Mouse (Mus musculus) liver, adult 2 months (tissue): ENCODE measurements at regions not wholly inside any gene's neighbourhood (a gene's known extent, or its start where the extent isn't known, plus 50 kb on each side); places are given as distances from the start of the nearest gene placed in this dataset.

Experiments used
- DNase-seq: peaks from one replicate; pipeline ENCODE4 v3.0.0-alpha.2; 2011; ENCODE audit warnings: low read depth, low spot score; ENCODE audit errors: extremely low read depth
- H3K27ac ChIP-seq: fragments of 200-500 bp; replicated peaks from 2 replicates; pipeline ENCODE4 v1.5.1; 2012; ENCODE audit warnings: low read depth, mild to moderate bottlenecking, control low read depth, inconsistent platforms, low read length; ENCODE audit not compliant: insufficient read depth
- H3K27me3 ChIP-seq: fragments of 200-500 bp; 2 replicates; pipeline ENCODE4 v1.6.1; 2012; ENCODE audit warnings: mild to moderate bottlenecking, moderate library complexity, low read length, inconsistent platforms; ENCODE audit not compliant: control insufficient read depth, insufficient read depth
- H3K36me3 ChIP-seq: fragments of 200-500 bp; 2 replicates; pipeline ENCODE4 v1.6.1; 2012; ENCODE audit warnings: low read length, inconsistent platforms; ENCODE audit not compliant: control insufficient read depth, insufficient read depth
- H3K4me1 ChIP-seq: fragments of 200-500 bp; 2 replicates; pipeline ENCODE4 v1.6.1; 2011; ENCODE audit warnings: low read length; ENCODE audit not compliant: control insufficient read depth, insufficient read depth
- H3K4me3 ChIP-seq: fragments of 200-500 bp; 2 replicates; pipeline ENCODE4 v1.5.1; 2011; ENCODE audit warnings: low read depth, mild to moderate bottlenecking, control low read depth, low read length, moderate library complexity; ENCODE audit not compliant: insufficient read depth
- H3K79me2 ChIP-seq: fragments of 200-500 bp; 2 replicates; pipeline ENCODE4 v1.6.1; 2012; ENCODE audit warnings: inconsistent platforms, mild to moderate bottlenecking, low read length, moderate library complexity; ENCODE audit not compliant: control insufficient read depth, insufficient read depth
- H3K9ac ChIP-seq: fragments of 200-500 bp; 2 replicates; pipeline ENCODE4 v1.6.1; 2012; ENCODE audit warnings: low read depth, mild to moderate bottlenecking, control low read depth, inconsistent platforms, low read length
- CTCF ChIP-seq: fragments of 200-500 bp; IDR thresholded peaks from 2 replicates; pipeline ENCODE4 v1.5.1; 2011; ENCODE audit warnings: low read depth, low read length, control low read depth
- POLR2A ChIP-seq: fragments of 200-500 bp; IDR thresholded peaks from 2 replicates; pipeline ENCODE4 v1.6.1; 2011; ENCODE audit warnings: low read length, control low read depth; ENCODE audit not compliant: insufficient read depth; ENCODE audit errors: extremely low read depth
- WGBS: fragments of 180-500 bp; shearing (Covaris S2); methylation state at CpG from one replicate; pipeline ENCODE4 v1.1.7; 2018; 5-methylcytosine and 5-hydroxymethylcytosine counted together

GRCm38 (mm10) chr2:74981856-74982255 lies 156.3 kb downstream of the Mtx2 start:
- no peak for TF ChIP-seq CTCF
- no peak for TF ChIP-seq POLR2A
- peaks cover 2% of the 10 kb centered on the region; the same call in 1 of the 2 replicates for H3K27me3 ChIP-seq
- no peaks in the 10 kb centered on the region for H3K36me3 ChIP-seq
- WGBS, result 89% methylated on average over 3 of the region's 3 CpGs
- no peaks in the 10 kb centered on the region for H3K79me2 ChIP-seq
- H3K4me1 ChIP-seq, result no peaks in the 10 kb centered on the region
- H3K27ac ChIP-seq, result no peak overlapping the region
- H3K4me3 ChIP-seq, result no peak overlapping the region
- DNase-seq, result no peak
- no peak overlapping the region for H3K9ac ChIP-seq

GRCm38 (mm10) chr2:74993802-74994201 lies 168.2 kb downstream of the Mtx2 start:
- Histone ChIP-seq H3K36me3 (no peaks in the 10 kb centered on the region), H3K9ac (no peak overlapping the region), H3K4me1 (no peaks in the 10 kb centered on the region), H3K4me3 (no peak overlapping the region), H3K79me2 (no peaks in the 10 kb centered on the region), H3K27ac (no peak overlapping the region), H3K27me3 (no peaks in the 10 kb centered on the region)
- no peak for DNase-seq
- TF ChIP-seq POLR2A (no peak), CTCF (no peak)
- 81% methylated on average over 3 of the region's 3 CpGs for WGBS

- H3K27me3 ChIP-seq, result no peaks in the 10 kb centered on the region
Measured at GRCm38 (mm10) chr2:74994998-74995397, 169.4 kb downstream of the Mtx2 start.

GRCm38 (mm10) chr2:74997736-74998135 lies 172.1 kb downstream of the Mtx2 start:
- Histone ChIP-seq H3K79me2 (no peaks in the 10 kb centered on the region), H3K4me1 (no peaks in the 10 kb centered on the region), H3K36me3 (no peaks in the 10 kb centered on the region), H3K27me3 (no peaks in the 10 kb centered on the region), H3K4me3 (no peak overlapping the region), H3K9ac (no peak overlapping the region), H3K27ac (no peak overlapping the region)
- 77% methylated on average over 1 of the region's 1 CpGs for WGBS
- TF ChIP-seq POLR2A (no peak), CTCF (no peak)
- no peak for DNase-seq

More at GRCm38 (mm10) chr2:74994998-74995397, 169.4 kb downstream of the Mtx2 start:
- Histone ChIP-seq H3K79me2 (no peaks in the 10 kb centered on the region), H3K4me3 (no peak overlapping the region), H3K36me3 (no peaks in the 10 kb centered on the region), H3K4me1 (no peaks in the 10 kb centered on the region), H3K27ac (no peak overlapping the region), H3K9ac (no peak overlapping the region)
- TF ChIP-seq CTCF (no peak), POLR2A (no peak)
- WGBS, result 55% methylated on average over 2 of the region's 2 CpGs
- DNase-seq, result no peak

GRCm38 (mm10) chr2:75000368-75000796 lies 174.8 kb downstream of the Mtx2 start:
- H3K79me2 ChIP-seq, result no peaks in the 10 kb centered on the region
- no peaks in the 10 kb centered on the region for H3K36me3 ChIP-seq
- WGBS, result 81% methylated on average over 10 of the region's 10 CpGs
- TF ChIP-seq CTCF (no peak), POLR2A (no peak)
- H3K9ac ChIP-seq, result no peak overlapping the region
- no peak overlapping the region for H3K27ac ChIP-seq
- no peak for DNase-seq
- no peak overlapping the region for H3K4me3 ChIP-seq
- H3K27me3 ChIP-seq, result no peaks in the 10 kb centered on the region
- no peaks in the 10 kb centered on the region for H3K4me1 ChIP-seq

- WGBS, result 73% methylated on average over 12 of the region's 12 CpGs
Measured at GRCm38 (mm10) chr2:75002562-75002961, 177.0 kb downstream of the Mtx2 start.

More at GRCm38 (mm10) chr2:75002562-75002961, 177.0 kb downstream of the Mtx2 start:
- TF ChIP-seq POLR2A, result no peak
- no peak for TF ChIP-seq CTCF
- H3K27ac ChIP-seq, result no peak overlapping the region
- H3K4me3 ChIP-seq, result no peak overlapping the region
- no peaks in the 10 kb centered on the region for H3K4me1 ChIP-seq
- no peaks in the 10 kb centered on the region for H3K36me3 ChIP-seq
- H3K9ac ChIP-seq, result no peak overlapping the region
- no peak for DNase-seq
- no peaks in the 10 kb centered on the region for H3K27me3 ChIP-seq
- no peaks in the 10 kb centered on the region for H3K79me2 ChIP-seq
